Mouse (Mus musculus): ENCODE data around the gene Ucn3.

Ucn3 gene

GRCm38 (mm10) chr13:3892601-3893000, 52.5 kb downstream of the Ucn3 start:
- DNase-seq (ENCODE audit: low read depth, low spot score) = no peak

GRCm38 (mm10) chr13:3891479-3892087, 53.6 kb downstream of the Ucn3 start:
- no peak for DNase-seq (ENCODE audit: low read depth, low spot score)
